Mouse (Mus musculus) kidney, adult 2 months (tissue): Measurements from ENCODE around the gene Gatb. TPM values are rescaled to one million over a fixed set of nuclear protein-coding genes. Genes with fewer than 3 reads are reported as not detected.

Experiments used
- DNase-seq: peaks from one replicate; pipeline ENCODE4 v3.0.0; 2021
- H3K27ac ChIP-seq: fragments of 200-500 bp; 2 replicates; pipeline ENCODE4 v1.5.1; 2012; ENCODE audit warnings: low read depth, low read length, control low read depth, inconsistent platforms; ENCODE audit not compliant: insufficient read depth
- H3K27me3 ChIP-seq: fragments of 200-500 bp; replicated peaks from 2 replicates; pipeline ENCODE4 v1.6.1; 2012; ENCODE audit warnings: mild to moderate bottlenecking, moderate library complexity, low read length, inconsistent platforms; ENCODE audit not compliant: control insufficient read depth, insufficient read depth
- H3K36me3 ChIP-seq: fragments of 200-500 bp; 2 replicates; pipeline ENCODE4 v1.6.1; 2012; ENCODE audit warnings: mild to moderate bottlenecking, moderate library complexity, low read length, inconsistent platforms; ENCODE audit not compliant: control insufficient read depth, insufficient read depth
- H3K4me1 ChIP-seq: fragments of 200-500 bp; 2 replicates; pipeline ENCODE4 v1.6.1; 2011; ENCODE audit warnings: low read length; ENCODE audit not compliant: control insufficient read depth, insufficient read depth
- H3K4me3 ChIP-seq: fragments of 200-500 bp; 2 replicates; pipeline ENCODE4 v1.5.1; 2011; ENCODE audit warnings: mild to moderate bottlenecking, low read depth, low read length, control low read depth; ENCODE audit not compliant: insufficient read depth
- CTCF ChIP-seq: fragments of 200-500 bp; conservative IDR thresholded peaks from 2 replicates; pipeline ENCODE4 v1.5.1; 2011; ENCODE audit warnings: low read depth, mild to moderate bottlenecking, control low read depth, low read length, moderate library complexity, mixed read lengths; ENCODE audit not compliant: insufficient read depth, insufficient read length
- POLR2A ChIP-seq: fragments of 200-500 bp; IDR thresholded peaks from one replicate; pipeline ENCODE4 v1.6.1; 2011; ENCODE audit warnings: low read depth, low read length, control low read depth
- WGBS: fragments of 180-500 bp; shearing (Covaris S2); methylation state at CpG from one replicate; pipeline ENCODE4 v1.1.7; 2018; 5-methylcytosine and 5-hydroxymethylcytosine counted together
- polyA plus RNA-seq: library from polyadenylated mRNA; depleted of rRNA; stranded (reverse); fragments of >200 nt; gene quantifications from 2 replicates; pipeline ENCODE4 v1.2.3, GENCODE M21; 2012; rRNA removed

Gatb gene
- polyA plus RNA-seq, 1 experiment, result 35.8 TPM

DNA sequence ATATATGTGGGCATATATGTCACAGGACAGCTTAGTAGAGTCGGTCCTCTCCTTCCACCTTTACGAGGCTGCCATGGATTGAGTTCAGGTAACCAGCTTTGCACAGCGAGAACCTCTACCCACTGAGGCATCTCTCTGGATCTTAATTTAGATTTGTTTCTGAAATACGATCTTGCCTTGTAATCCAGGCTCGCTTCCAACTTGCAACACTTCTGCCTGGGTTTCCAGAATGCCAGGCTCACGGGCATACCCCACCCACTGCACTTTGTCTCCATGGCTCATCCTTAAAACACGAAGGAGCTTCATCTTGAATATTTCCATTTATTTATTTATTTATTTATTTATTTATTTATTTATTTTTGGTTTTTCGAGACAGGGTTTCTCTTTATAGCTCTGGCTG is 111.4 kb downstream of the Gatb start:
- Histone ChIP-seq H3K27me3 (no peaks in the 10 kb centered on the region), H3K4me1 (no peaks in the 10 kb centered on the region), H3K36me3 (no peaks in the 10 kb centered on the region), H3K27ac (no peak overlapping the region), H3K4me3 (no peak overlapping the region)
- no peak for DNase-seq
- no peak for TF ChIP-seq CTCF
- WGBS, result 86% methylated on average over 8 of the region's 8 CpGs

DNA sequence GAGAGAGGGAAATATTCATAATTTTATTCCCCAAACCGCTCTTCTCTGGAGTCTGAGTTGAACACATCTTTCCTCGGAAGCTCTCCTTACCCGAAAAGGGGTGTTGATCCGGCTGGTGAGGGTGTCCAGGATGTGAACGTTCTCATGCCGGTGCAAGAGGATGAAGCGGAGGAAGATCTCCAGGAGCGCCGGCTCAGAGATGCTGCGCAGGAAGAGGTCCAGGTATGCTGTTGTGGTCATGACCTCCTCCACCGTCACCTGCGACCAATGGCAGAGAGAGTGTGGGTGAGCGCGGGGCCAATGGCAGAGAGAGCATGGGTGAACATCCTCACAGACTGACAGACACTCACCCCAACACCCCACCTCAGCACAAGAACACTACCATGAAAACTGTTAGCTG is 114.4 kb downstream of the Gatb start:
- WGBS, result 96% methylated on average over 14 of the region's 14 CpGs
- DNase-seq, result no peak
- H3K36me3 ChIP-seq, result no peaks in the 10 kb centered on the region
- H3K27me3 ChIP-seq, result no peaks in the 10 kb centered on the region
- no peak overlapping the region for H3K27ac ChIP-seq
- H3K4me3 ChIP-seq, result no peak overlapping the region
- peaks cover 3% of the 10 kb centered on the region; the same call in 1 of the 2 replicates for H3K4me1 ChIP-seq
- TF ChIP-seq POLR2A, result no peak

DNA sequence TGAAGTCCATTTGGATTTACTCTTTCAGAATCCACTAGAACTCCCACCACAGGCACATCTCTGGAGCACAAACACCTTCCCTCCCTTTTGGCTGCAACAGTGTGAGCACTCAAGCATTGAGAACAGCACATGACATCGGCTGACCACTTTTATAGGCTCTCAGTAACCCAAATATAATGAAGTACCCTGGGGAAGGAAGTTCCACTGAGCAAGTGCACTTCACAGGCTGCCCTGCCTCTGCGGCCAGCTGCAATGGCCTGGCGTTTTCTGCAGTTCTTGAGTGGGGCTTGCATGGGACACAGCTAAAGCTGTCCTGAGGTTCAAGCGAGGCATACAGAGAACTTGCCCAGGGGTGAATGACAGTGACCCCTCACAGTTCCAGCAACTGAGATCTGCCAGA is 117.2 kb downstream of the Gatb start:
- no peaks in the 10 kb centered on the region for H3K36me3 ChIP-seq
- peak; percentile 27 for DNase-seq
- no peaks in the 10 kb centered on the region for H3K27me3 ChIP-seq
- WGBS, result 31% methylated on average over 4 of the region's 4 CpGs
- no peak overlapping the region for H3K4me3 ChIP-seq
- TF ChIP-seq POLR2A (no peak), CTCF (no peak)
- H3K27ac ChIP-seq, result no peak overlapping the region
- H3K4me1 ChIP-seq, result peaks cover 3% of the 10 kb centered on the region; the same call in 1 of the 2 replicates

DNA sequence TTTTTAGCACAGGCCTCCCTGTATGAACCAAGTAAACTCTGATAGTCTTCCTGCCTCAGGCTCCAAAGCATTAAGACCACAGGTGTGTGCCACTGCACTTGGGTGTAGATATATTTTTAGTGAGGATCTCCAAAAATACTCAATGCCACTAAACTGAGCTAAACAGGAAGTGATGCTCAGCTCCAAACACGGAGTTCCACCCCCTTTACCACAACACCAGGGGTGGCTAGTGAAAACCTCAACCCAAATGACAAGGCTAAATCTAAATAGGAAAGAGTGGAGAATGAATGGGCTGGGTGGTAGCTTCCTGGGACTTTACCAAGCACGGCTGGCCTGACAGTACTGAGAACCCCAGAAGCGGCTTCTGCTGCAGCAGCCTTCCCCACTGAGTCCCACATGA is 119.1 kb downstream of the Gatb start:
- TF ChIP-seq POLR2A (no peak), CTCF (no peak)
- 68% methylated on average over 3 of the region's 3 CpGs for WGBS

DNA sequence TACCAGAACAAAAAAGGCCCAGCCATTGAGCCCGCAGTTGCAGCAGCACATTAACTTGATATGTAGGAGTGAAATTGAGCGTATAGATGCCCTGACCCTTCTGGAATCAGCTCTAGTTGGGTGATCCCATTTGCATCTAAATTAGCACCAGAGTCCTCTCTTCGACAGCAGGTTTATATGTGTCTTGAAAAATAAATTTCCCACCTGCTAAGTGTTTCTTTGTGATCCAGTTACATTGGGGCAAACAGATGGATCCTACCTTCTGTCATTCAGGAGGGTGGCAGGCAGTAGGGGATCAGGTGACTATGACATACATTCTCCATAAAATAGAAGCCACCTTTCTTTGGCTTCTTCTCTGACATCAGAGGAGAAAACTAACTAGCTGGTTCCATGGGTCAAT is 121.1 kb downstream of the Gatb start:
- DNase-seq, result no peak
- H3K27ac ChIP-seq, result no peak overlapping the region
- TF ChIP-seq CTCF (no peak), POLR2A (no peak)
- H3K4me3 ChIP-seq, result no peak overlapping the region
- H3K27me3 ChIP-seq, result no peaks in the 10 kb centered on the region
- 63% methylated on average over 3 of the region's 3 CpGs for WGBS
- H3K4me1 ChIP-seq, result peaks cover 3% of the 10 kb centered on the region; the same call in 1 of the 2 replicates
- no peaks in the 10 kb centered on the region for H3K36me3 ChIP-seq

More for the DNA sequence above, 119.1 kb downstream of the Gatb start:
- no peaks in the 10 kb centered on the region for H3K27me3 ChIP-seq
- no peak overlapping the region for H3K27ac ChIP-seq
- H3K4me1 ChIP-seq, result peaks cover 3% of the 10 kb centered on the region; the same call in 1 of the 2 replicates
- DNase-seq, result no peak
- no peak overlapping the region for H3K4me3 ChIP-seq
- no peaks in the 10 kb centered on the region for H3K36me3 ChIP-seq

DNA sequence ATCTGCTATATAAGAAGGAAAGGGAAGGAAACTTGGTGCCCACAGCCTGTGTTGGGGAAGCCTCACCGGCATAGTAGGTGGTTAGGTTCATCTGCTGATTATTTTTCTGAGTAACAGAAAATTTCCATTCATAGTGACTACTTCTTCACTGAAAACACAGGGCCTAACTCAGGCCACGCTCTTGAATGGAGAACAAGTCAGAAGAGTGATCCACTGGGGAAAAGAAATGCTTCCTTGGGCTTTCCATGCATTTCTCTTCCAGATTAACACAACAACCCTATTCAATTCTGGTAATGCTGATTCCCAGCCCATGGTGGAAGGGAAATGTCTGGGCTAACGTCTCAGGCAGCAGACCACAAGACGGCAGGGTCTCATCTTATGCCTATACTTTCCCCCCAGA is 124.6 kb downstream of the Gatb start:
- H3K36me3 ChIP-seq, result no peaks in the 10 kb centered on the region
- no peak for DNase-seq
- H3K4me1 ChIP-seq, result no peaks in the 10 kb centered on the region
- H3K27ac ChIP-seq, result no peak overlapping the region
- 95% methylated on average over 4 of the region's 4 CpGs for WGBS
- no peaks in the 10 kb centered on the region for H3K27me3 ChIP-seq
- TF ChIP-seq CTCF (no peak), POLR2A (no peak)
- no peak overlapping the region for H3K4me3 ChIP-seq

DNA sequence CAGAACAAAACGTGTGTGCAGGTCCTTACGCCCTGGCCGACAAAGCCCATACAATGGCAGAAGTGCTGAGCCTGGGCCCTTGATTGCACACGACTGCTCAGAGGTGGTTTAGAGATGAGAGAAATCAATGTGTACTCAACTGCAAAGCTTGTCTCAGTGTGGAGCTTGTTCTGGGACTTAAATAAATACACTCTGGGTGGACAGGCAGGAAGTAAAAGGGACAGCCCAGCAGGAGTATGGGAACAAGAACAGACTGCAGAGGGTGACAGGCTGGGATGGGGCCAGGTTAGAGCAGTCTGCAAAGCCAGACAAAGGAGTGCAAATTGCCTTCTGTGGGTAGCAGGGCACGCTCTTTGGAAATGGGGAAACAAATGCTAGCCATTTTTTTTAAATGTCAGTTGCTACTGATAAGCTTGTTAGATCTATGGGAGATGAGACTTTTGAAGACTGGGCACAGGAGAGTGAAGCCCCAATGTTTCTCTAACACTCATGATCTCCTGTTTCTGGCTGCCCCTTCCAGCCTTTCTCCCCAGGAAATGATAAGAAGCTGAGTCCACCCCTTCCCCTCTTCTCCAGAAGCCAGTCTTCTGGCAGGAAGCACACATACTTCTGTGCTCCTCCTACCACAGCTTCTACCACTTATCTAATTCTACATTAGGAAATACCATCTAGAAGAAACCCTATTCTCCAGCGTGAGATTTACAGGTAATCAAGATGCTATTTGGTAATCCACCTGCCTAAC is 129.4 kb downstream of the Gatb start:
- no peak for TF ChIP-seq CTCF
- TF ChIP-seq POLR2A, result no peak
- DNase-seq, result no peak
- H3K27ac ChIP-seq, result no peak overlapping the region
- no peaks in the 10 kb centered on the region for H3K27me3 ChIP-seq
- H3K36me3 ChIP-seq, result no peaks in the 10 kb centered on the region
- WGBS, result 76% methylated on average over 6 of the region's 6 CpGs
- no peak overlapping the region for H3K4me3 ChIP-seq
- H3K4me1 ChIP-seq, result no peaks in the 10 kb centered on the region

Other genes starting within 250 kb of the Gatb start
- gene Fam160a1, start 243.2 kb downstream of the Gatb start, polyA plus RNA-seq, result 8.5 and 10.3 TPM in 2 replicates